Mouse (Mus musculus) G1E-ER4 (cell line): Measurements from ENCODE around the gene Arl4d. TPM values are rescaled to one million over a fixed set of nuclear protein-coding genes. Genes with fewer than 3 reads are reported as not detected.

ENCODE experiments used
- GATA1 ChIP-seq: IDR thresholded peaks from one replicate; pipeline ENCODE4 v1.8.0; 2012; ENCODE audit warnings: low read length, inconsistent platforms
- polyA plus RNA-seq: library from polyadenylated mRNA; stranded (reverse); fragments of >175 nt; gene quantifications from 2 replicates; pipeline ENCODE4 v1.2.3, GENCODE M21; 2012

Gene Arl4d
- polyA plus RNA-seq, 1 experiment, result 1.3 TPM

DNA sequence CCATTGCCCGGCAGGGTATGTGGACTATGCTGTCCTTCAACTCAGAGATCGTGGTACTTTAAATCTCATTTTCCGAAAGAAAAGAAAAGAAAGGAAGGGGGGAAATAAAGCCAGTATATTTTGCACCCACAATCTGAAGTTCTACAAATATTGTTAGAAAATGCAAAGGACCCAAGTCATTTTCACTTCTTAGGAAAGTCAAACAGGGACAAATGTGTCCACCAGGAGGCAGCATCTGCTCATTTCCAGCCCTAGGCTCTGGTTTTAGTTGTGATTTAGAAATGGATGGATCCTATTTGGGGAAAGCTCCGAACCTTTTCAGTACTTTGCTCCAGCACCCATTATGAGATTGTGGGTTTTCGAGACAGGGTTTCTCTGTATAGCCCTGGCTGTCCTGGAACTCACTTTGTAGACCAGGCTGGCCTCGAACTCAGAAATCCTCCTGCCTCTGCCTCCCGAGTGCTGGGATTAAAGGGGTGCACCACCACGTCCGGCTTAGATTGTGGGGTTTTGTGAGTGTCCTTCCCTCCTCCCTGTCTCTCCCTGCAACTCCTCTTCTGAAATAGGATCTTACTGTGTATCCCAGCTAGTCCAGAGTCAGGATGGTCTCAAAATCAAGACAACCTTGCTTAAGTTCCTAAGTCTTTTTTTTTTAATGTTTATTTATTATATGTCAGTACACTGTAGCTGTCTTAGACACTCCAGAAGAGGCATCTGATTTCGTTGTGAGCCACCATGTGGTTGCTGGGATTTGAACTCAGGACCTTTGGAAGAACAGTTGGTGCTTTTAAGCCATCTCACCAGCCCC lies 6.4 kb upstream of the Arl4d start:
- TF ChIP-seq GATA1, result no peak

DNA sequence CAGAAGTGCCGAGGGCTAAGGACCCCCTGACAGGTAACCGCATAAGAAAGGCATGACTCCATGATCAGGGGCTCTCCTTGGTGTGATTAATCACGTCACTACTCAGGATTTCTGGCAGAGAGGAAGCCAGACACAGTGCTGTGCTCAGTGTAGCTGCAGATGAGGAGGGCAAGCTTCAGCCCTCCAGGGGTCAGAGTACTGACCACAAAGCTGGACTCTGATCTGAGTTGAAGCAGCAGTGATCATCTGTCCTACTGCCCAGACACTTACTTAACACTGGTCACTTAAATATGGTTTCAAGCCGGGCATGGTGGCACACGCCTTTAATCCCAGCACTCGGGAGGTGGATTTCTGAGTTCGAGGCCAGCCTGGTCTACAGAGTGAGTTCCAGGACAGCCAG lies 4.2 kb upstream of the Arl4d start:
- no peak for TF ChIP-seq GATA1

GRCm38 (mm10) chr11:101661786-101662185 lies 3.6 kb upstream of the Arl4d start:
- TF ChIP-seq GATA1, result no peak

GRCm38 (mm10) chr11:101663229-101664027 lies 1.9 kb upstream of the Arl4d start:
- TF ChIP-seq GATA1, result no peak

DNA sequence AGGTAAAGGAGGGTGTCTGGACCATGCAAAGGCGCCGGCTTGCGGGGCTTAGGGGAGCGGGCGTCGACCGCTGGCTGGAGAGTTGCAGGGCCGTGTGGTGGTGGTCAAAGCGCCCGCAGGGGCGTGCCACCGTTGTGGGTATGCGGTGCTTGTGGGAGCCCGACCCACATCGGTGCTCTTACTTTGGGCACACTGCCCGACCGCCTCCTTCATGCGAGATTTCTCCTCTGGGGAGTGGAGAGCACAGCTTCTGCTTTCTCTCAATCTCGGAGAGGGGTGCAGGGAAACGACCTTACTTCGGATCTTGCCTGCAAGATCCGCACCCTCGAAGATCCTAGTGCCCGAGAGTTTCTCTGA lies 273 bp downstream of the Arl4d start:
- no peak for TF ChIP-seq GATA1

DNA sequence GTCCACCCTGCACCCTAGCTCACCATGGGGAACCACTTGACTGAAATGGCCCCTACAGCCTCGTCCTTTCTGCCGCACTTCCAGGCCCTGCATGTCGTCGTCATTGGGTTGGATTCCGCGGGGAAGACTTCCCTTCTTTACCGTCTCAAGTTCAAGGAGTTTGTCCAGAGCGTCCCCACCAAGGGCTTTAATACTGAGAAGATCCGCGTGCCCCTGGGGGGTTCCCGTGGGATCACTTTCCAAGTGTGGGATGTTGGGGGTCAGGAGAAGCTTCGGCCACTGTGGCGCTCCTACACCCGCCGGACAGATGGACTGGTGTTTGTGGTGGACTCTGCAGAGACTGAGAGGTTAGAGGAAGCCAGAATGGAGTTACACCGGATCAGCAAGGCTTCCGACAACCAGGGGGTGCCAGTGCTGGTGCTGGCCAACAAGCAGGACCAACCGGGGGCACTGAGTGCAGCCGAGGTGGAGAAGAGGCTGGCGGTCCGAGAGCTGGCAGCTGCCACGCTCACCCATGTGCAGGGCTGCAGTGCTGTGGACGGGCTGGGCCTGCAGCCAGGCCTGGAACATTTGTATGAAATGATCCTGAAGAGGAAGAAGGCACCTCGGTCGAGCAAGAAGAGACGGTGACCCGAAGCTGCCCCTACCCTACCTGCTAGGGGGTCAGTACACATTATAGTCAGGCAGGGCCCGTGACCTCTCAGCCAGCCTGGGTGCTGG lies 1.4 kb downstream of the Arl4d start:
- TF ChIP-seq GATA1, result no peak

DNA sequence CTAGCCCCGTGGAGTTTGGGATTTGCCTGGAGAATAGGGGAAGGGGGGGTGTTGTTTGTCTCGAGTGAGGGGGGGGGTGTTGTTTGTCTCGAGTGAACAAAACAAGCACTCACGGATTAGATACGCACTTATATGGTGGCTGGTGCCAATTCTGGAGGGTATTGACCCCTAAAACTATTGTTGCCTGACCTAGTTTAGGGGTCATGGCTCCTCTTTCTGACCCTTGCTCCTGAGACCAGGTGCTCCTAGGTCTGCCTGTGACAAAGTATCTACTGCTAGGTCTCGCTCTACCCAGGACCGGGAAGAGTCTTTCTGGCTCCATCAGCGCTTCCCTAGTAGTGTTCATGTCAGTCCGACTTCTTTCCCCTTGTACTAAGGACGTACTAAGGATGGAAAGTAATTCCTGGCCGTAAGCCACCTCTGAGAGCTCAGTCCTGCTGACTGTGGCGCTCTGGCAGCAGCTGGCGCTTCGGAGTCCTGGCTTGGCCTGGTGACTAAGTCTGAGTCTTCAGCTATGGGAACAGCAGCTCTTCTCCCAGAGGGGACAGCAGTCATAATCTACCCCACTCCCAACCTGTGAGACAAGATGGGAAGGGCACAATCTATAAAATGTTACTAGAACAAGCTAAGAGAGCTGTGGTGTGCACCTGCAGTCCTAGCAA lies 2.7 kb downstream of the Arl4d start:
- TF ChIP-seq GATA1, result no peak

DNA sequence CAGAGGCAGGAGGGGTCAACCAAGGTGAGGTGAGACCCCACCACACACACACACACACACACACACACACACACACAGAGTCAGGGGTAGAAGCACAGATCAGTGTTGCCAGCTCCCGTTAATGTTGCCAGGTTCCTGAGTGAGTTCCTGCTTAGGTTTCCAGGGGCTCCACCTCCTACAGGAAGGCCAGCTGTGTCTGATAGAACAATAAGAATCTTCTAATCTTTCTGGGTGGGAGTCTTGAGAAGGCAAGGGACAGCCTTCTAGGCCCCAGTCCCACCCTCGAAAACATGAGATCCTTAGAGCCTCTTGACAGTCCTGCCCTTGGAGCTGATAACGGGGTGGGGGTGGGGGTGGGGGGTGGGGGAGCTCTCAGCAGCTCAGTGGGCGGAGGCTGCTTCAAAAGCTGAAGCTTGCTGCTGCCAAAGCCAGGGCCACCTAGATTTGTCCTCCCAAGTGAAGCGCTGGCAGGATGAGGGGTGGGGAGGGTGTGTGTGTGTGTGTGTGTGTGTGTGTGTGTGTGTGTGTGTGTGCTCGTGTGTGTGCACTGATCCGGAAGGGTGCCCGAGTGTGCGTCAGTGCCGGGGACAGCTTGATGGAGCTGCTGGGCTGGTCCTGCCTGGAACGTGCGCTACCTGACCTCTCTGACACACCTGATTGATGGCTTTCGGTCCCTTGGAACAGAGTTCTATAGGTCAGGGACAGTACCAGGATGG lies 3.4 kb downstream of the Arl4d start:
- TF ChIP-seq GATA1, result no peak

GRCm38 (mm10) chr11:101670334-101670733 lies 5.0 kb downstream of the Arl4d start:
- peak; percentile 7 for TF ChIP-seq GATA1

DNA sequence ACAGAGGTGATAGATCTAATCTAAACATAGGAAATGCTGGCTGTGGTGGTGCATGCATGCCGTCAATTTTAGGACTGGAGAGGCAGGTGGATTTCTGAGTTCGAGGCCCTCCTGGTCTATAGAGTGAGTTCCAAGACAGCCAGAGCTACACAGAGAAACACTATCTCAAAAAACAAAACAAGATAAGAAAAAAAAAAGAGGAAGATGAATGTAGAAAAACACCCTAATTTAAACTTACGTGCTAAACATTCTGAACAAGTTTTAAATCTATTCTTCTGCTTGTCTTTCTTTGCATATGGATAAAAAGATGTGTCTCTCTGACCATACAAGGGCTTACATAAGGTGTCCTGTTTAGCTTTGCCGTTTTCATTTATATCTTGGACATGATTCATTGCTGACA lies 5.9 kb downstream of the Arl4d start:
- no peak for TF ChIP-seq GATA1

DNA sequence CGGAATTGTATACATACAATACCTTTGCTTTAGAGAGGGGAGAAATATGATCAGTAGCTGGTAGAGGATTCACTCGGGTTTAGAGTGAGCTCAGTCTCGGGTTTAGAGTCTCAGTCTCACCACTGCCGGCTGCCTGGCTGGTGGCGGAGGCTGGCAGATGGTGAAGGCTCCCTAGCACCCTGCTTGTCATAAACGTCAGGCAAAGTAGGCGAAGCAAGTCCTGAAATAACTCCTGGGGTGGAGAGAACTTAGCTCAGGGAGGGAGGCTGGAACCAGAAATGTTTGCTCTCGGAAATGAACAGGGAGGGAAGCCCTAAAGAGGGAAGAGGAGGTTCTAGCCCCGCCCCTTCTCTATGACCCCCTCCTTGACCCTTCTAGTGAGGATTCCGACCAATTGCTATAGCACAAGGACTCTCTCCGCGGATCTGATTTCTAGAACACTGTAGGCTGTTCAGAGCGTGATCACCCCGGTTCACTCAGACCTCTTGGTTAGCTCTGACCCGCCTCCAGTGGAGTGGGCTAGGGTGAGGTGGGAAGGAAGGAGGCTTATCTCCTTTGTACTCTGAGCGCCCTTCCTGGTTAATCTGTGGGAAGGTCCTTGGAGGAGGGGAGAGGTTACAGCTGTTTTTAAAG lies 7.8 kb downstream of the Arl4d start:
- no peak for TF ChIP-seq GATA1

GRCm38 (mm10) chr11:101674106-101674505 lies 8.8 kb downstream of the Arl4d start:
- no peak for TF ChIP-seq GATA1

DNA sequence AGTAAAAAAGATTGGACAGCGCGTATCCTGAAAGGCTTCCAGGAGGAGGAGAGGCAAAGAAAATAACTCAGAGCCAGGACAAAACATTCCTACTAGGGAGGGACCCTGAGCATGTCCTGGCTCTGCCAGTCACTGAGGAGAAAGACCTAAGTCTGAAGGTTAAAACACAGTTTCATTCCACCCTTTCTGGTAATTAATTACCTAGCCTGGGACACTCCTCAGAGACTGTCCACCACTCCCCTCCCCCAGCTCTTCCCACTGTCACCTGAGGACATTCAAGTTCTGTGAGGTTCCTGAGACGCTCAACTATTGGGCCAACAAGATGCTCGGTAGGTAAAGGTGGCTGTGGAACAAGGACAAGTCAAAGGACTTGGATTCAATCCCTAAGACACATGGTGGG lies 10.0 kb downstream of the Arl4d start:
- TF ChIP-seq GATA1, result no peak

GRCm38 (mm10) chr11:101677655-101678054 lies 12.3 kb downstream of the Arl4d start:
- no peak for TF ChIP-seq GATA1

- TF ChIP-seq GATA1, result no peak
These were observed 13.4 kb downstream of the Arl4d start for GRCm38 (mm10) chr11:101678770-101679169.
